Mouse (Mus musculus): Measurements from ENCODE around the gene Hoxa11. TPM values are rescaled to one million over a fixed set of nuclear protein-coding genes. Genes with fewer than 3 reads are reported as not detected.

The Hoxa11 gene
- not detected in 2 replicates for total RNA-seq (2014; rRNA removed)
- polyA plus RNA-seq (2012; rRNA removed) = not detected in 2 replicates

DNA sequence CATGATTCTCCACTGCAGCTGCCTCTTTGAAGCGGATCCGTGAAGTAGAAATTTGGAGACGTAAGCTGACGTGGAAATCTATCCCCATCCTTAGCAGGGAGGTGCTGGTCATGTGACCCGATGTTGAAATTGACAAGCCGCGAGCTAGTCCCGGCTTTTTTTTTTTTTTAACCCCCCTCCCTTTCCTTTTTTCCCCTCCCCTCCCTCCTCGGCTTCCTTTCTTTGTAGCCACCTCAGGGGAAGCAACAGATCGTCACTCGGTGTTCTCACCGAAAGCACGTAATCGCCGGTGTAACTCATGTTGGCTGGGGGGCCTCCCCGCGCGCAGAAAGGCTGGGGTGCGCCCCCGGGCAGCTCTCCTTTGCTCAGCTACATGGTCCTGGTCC, at the start of gene Hoxa11:
Hoxa11 (minus strand) TSS at position 54 of the 386 bp plus-strand sequence.
- peaks cover 66% of the 10 kb centered on the region for H3K27me3 ChIP-seq (ENCODE audit: control insufficient read depth, insufficient read depth, low read length)
- WGBS = 6% methylated on average over 20 of the region's 20 CpGs
- H3K79me2 ChIP-seq (ENCODE audit: control insufficient read depth, insufficient read depth, low read length) = no peaks in the 10 kb centered on the region
- no peak for TF ChIP-seq POLR2A (IDR thresholded peaks at IDR 0.05; ENCODE audit: extremely low read depth, insufficient read depth, low read length)
- no peak for TF ChIP-seq CTCF (IDR thresholded peaks at IDR 0.05; ENCODE audit: low read depth, low read length)
- H3K9ac ChIP-seq (ENCODE audit: low read depth, low read length) = no peak within 1 kb of the TSS
- no peaks in the 10 kb centered on the region for H3K4me1 ChIP-seq (ENCODE audit: control insufficient read depth, insufficient read depth, low read length)
- H3K27ac ChIP-seq (replicated peaks; ENCODE audit: insufficient read depth, low read depth, low read length) = no peak within 1 kb of the TSS
- no peak within 1 kb of the TSS for H3K4me3 ChIP-seq (ENCODE audit: insufficient read depth, low read depth, low read length)
- DNase-seq (ENCODE audit: extremely low read depth, low read depth, low spot score) = no peak
- H3K36me3 ChIP-seq (ENCODE audit: control insufficient read depth, insufficient read depth, low read length) = no peaks in the 10 kb centered on the region

DNA sequence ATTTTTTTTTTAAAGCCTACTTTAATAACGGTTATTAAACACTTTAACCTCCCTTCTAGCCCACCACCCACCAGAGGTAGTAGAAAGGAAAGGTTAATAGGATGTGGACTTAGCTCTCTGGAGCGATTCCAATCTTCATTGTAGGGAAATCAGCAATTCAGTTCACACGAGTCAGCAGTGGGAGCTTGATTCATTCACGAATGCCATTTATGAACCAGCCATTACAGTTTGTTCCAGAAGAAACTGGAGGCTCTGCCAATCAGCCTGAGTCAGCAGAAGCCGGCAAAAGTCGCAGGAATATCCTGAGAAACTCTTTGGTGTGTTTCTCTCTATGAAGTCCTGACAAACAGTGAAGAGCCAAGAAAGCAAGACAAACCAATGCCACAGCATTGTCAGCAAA, 49.0 kb upstream of the Hoxa11 start:
- Histone ChIP-seq H3K36me3 (ENCODE audit: control insufficient read depth, insufficient read depth, low read length) (no peaks in the 10 kb centered on the region), H3K79me2 (ENCODE audit: control insufficient read depth, insufficient read depth, low read length) (no peaks in the 10 kb centered on the region), H3K27ac (replicated peaks; ENCODE audit: insufficient read depth, low read depth, low read length) (no peak overlapping the region), H3K4me3 (ENCODE audit: insufficient read depth, low read depth, low read length) (no peak overlapping the region), H3K4me1 (ENCODE audit: control insufficient read depth, insufficient read depth, low read length) (no peaks in the 10 kb centered on the region), H3K27me3 (ENCODE audit: control insufficient read depth, insufficient read depth, low read length) (peaks cover 14% of the 10 kb centered on the region), H3K9ac (ENCODE audit: low read depth, low read length) (no peak overlapping the region)
- TF ChIP-seq POLR2A (IDR thresholded peaks at IDR 0.05; ENCODE audit: extremely low read depth, insufficient read depth, low read length) (no peak), CTCF (IDR thresholded peaks at IDR 0.05; ENCODE audit: low read depth, low read length) (no peak)
- no peak for DNase-seq (ENCODE audit: extremely low read depth, low read depth, low spot score)
- 70% methylated on average over 6 of the region's 6 CpGs for WGBS

DNA sequence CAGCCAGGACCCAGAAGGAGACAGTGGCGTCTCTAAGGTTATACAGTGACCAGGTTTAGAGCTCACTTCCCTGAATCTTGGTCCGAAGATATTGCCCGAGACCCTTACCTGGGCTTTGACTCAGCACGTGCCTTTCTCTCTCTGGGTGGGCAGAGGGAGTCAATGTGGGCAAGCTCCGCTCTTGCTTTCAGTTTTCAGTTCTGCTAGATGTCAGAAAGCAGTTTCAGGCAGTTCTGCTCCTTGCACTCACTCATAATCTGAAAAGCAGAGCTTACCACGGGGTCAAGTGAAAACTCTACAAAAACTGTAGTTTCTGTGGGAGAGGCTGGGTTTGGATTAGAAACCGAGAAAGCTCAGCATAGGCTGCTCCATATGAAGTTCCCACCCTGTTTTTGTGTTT, 46.7 kb upstream of the Hoxa11 start:
- no peaks in the 10 kb centered on the region for H3K4me1 ChIP-seq (ENCODE audit: control insufficient read depth, insufficient read depth, low read length)
- WGBS = 56% methylated on average over 7 of the region's 7 CpGs
- peaks cover 14% of the 10 kb centered on the region for H3K27me3 ChIP-seq (ENCODE audit: control insufficient read depth, insufficient read depth, low read length)
- H3K36me3 ChIP-seq (ENCODE audit: control insufficient read depth, insufficient read depth, low read length) = no peaks in the 10 kb centered on the region
- H3K4me3 ChIP-seq (ENCODE audit: insufficient read depth, low read depth, low read length) = no peak overlapping the region
- no peak overlapping the region for H3K9ac ChIP-seq (ENCODE audit: low read depth, low read length)
- H3K79me2 ChIP-seq (ENCODE audit: control insufficient read depth, insufficient read depth, low read length) = no peaks in the 10 kb centered on the region
- H3K27ac ChIP-seq (replicated peaks; ENCODE audit: insufficient read depth, low read depth, low read length) = no peak overlapping the region
- TF ChIP-seq POLR2A (IDR thresholded peaks at IDR 0.05; ENCODE audit: extremely low read depth, insufficient read depth, low read length) (no peak), CTCF (IDR thresholded peaks at IDR 0.05; ENCODE audit: low read depth, low read length) (no peak)
- no peak for DNase-seq (ENCODE audit: extremely low read depth, low read depth, low spot score)

DNA sequence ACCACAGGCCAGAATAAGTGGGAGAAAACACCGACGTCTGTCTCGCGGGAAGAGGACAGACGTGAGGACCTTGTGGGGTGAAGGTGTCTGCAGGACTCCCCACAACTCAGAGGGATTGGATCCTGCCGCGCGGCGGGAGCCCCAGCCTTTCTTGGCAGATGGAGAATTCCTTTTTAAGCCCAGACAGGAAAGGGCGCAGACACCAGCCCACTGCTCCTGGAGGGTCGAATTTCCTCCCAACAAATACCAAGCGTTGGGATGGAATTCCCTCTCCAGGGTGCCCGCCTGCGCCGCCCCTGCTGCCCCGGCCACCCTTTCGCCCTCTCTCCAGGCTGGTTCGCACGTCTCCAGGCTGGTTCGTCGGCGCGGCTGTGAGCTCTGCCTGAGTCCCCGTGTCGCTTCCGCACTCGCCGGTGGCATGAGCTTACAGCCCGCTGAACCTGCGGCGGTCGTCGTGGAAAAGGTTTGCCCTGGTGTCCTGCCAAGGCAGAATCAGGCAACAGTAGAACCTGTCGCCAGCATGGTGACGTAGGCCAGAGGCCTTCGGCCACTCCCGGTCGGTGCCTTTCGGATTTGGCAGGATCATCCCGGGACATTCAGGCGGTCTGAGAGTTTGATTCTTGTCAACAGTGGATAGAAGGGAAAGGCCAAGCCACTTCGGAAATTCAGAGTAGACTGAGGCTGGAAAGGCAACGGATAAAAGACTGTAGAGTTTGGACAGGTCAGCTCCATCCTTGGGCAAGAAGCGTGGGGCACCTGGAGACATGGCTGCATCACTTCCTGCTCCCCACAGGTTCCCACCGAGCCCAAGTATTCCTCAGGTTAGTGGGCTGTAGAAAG, 45.6 kb upstream of the Hoxa11 start:
- Histone ChIP-seq H3K27ac (replicated peaks; ENCODE audit: insufficient read depth, low read depth, low read length) (no peak overlapping the region), H3K27me3 (ENCODE audit: control insufficient read depth, insufficient read depth, low read length) (peaks cover 14% of the 10 kb centered on the region), H3K9ac (ENCODE audit: low read depth, low read length) (no peak overlapping the region), H3K4me1 (ENCODE audit: control insufficient read depth, insufficient read depth, low read length) (no peaks in the 10 kb centered on the region), H3K36me3 (ENCODE audit: control insufficient read depth, insufficient read depth, low read length) (no peaks in the 10 kb centered on the region), H3K4me3 (ENCODE audit: insufficient read depth, low read depth, low read length) (no peak overlapping the region), H3K79me2 (ENCODE audit: control insufficient read depth, insufficient read depth, low read length) (no peaks in the 10 kb centered on the region)
- DNase-seq (ENCODE audit: extremely low read depth, low read depth, low spot score) = peak; percentile 23
- TF ChIP-seq POLR2A (IDR thresholded peaks at IDR 0.05; ENCODE audit: extremely low read depth, insufficient read depth, low read length) = no peak
- no peak for TF ChIP-seq CTCF (IDR thresholded peaks at IDR 0.05; ENCODE audit: low read depth, low read length)
- 5% methylated on average over 45 of the region's 45 CpGs for WGBS

DNA sequence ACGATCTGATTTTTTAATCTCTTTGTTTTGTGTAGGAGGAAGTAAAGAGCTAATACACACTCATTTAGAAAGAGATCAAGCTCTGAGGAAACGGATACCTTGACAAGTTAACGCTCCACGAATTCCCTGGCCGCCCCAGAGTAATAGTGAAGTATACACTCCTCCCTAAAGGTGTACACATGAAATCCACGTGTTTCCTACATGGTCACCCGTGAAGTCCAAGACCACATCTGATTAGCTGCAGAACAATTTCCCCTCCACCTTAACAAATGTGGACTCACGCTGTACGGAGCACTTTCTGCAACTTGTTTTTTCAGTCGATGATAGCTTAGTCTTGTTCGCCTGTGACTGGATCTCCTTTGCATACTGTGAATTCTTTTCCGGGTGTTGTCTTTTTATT, 44.6 kb upstream of the Hoxa11 start:
- no peak for DNase-seq (ENCODE audit: extremely low read depth, low read depth, low spot score)
- no peak overlapping the region for H3K27ac ChIP-seq (replicated peaks; ENCODE audit: insufficient read depth, low read depth, low read length)
- 21% methylated on average over 12 of the region's 12 CpGs for WGBS
- peaks cover 14% of the 10 kb centered on the region for H3K27me3 ChIP-seq (ENCODE audit: control insufficient read depth, insufficient read depth, low read length)
- H3K4me3 ChIP-seq (ENCODE audit: insufficient read depth, low read depth, low read length) = no peak overlapping the region
- no peaks in the 10 kb centered on the region for H3K4me1 ChIP-seq (ENCODE audit: control insufficient read depth, insufficient read depth, low read length)
- H3K36me3 ChIP-seq (ENCODE audit: control insufficient read depth, insufficient read depth, low read length) = no peaks in the 10 kb centered on the region
- no peak for TF ChIP-seq CTCF (IDR thresholded peaks at IDR 0.05; ENCODE audit: low read depth, low read length)
- TF ChIP-seq POLR2A (IDR thresholded peaks at IDR 0.05; ENCODE audit: extremely low read depth, insufficient read depth, low read length) = no peak
- no peaks in the 10 kb centered on the region for H3K79me2 ChIP-seq (ENCODE audit: control insufficient read depth, insufficient read depth, low read length)
- H3K9ac ChIP-seq (ENCODE audit: low read depth, low read length) = no peak overlapping the region

DNA sequence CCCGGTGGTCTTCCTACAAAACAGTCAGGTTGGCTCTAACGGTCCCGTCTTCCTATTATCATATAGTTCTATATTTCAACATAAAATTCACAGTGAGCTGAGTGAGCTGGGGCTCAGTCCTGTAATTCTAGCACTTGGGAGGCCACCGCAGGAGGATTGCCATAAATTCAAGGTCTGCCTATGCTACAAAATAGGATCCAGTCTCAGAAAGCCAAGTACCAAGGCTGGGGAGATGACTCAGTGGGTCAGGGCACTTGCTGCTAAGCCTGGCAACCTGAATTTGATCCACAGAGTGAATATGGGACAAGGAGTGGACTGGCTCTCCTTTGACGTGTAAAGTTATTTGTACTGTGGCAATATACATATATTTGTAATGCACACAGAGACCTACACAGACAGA, 38.3 kb upstream of the Hoxa11 start:
- WGBS = 90% methylated on average over 5 of the region's 5 CpGs
- Histone ChIP-seq H3K36me3 (ENCODE audit: control insufficient read depth, insufficient read depth, low read length) (no peaks in the 10 kb centered on the region), H3K79me2 (ENCODE audit: control insufficient read depth, insufficient read depth, low read length) (no peaks in the 10 kb centered on the region), H3K4me3 (ENCODE audit: insufficient read depth, low read depth, low read length) (no peak overlapping the region), H3K27ac (replicated peaks; ENCODE audit: insufficient read depth, low read depth, low read length) (no peak overlapping the region), H3K9ac (ENCODE audit: low read depth, low read length) (no peak overlapping the region), H3K4me1 (ENCODE audit: control insufficient read depth, insufficient read depth, low read length) (no peaks in the 10 kb centered on the region), H3K27me3 (ENCODE audit: control insufficient read depth, insufficient read depth, low read length) (no peaks in the 10 kb centered on the region; the same call in 1 of the 2 replicates)
- no peak for DNase-seq (ENCODE audit: extremely low read depth, low read depth, low spot score)
- TF ChIP-seq POLR2A (IDR thresholded peaks at IDR 0.05; ENCODE audit: extremely low read depth, insufficient read depth, low read length) = no peak
- TF ChIP-seq CTCF (IDR thresholded peaks at IDR 0.05; ENCODE audit: low read depth, low read length) = no peak

All from liver, adult 2 months (tissue).